Mouse (Mus musculus) liver, adult (tissue): ENCODE results near the gene Vmn1r51.
"Not testable (repeated sequence)": the region's sequence is repeated elsewhere in the genome, so short reads cannot be mapped to it uniquely, and the experiment has no call there.

Source experiments
- GATA4 ChIP-seq: IDR thresholded peaks from 2 replicates; pipeline ENCODE4 v1.6.1; 2014; ENCODE audit warnings: mild to moderate bottlenecking, low read length; ENCODE audit not compliant: insufficient replicate concordance

Vmn1r51 gene

DNA sequence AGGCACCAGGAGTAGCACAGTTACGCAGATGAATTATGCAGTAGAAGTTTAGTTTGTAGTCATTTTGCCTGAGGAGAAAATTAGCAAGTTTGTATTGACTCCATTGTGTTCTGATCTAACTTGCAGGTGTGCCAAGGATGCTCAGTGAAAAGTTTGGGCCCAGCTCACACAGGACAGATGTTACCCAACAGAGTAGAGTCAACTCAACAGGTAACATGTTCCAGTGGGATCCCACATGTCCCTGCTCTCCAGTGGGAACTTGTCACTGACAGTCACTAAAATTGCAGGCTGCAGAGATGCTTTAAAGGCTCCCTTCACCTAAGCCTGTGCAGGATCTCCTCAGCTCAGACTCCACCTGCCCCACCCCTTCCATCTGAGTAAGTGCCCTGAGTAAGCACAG is at the start of gene Vmn1r51:
Gene Vmn1r51, plus strand, starts transcription at position 301 of the 400 bp plus-strand sequence.
- TF ChIP-seq GATA4, result not testable (repeated sequence)

GRCm38 (mm10) chr6:90078406-90078805 is 44.0 kb upstream of the Vmn1r51 start, which contains the start of gene Vmn1r49:
TSS of gene Vmn1r49 (minus strand) at chr6:90078506.
- TF ChIP-seq GATA4, result no peak

- TF ChIP-seq GATA4, result no peak
These were observed 21.8 kb upstream of the Vmn1r51 start for GRCm38 (mm10) chr6:90100566-90100965.

DNA sequence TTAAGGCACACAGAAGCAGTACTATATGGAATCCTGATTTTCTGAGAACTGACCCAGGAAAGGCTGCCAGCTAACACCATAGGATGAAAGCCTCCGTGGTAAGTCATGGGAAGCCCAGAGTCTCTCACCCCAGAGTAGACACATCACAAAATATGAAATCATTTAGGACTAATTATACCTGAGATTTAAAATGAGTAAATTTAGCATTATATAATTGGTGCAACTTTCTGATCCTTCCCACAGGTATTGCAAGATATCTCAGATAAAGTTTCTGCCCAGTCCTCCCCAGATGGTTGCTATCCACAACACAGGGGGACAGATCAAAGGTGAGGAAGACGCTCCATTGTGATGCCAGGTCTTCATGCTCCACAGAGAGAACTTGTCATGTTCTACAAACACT is 21.3 kb upstream of the Vmn1r51 start, which contains the start of gene Vmn1r50:
Gene Vmn1r50, plus strand, starts transcription at position 301 of the 400 bp plus-strand sequence.
- no peak for TF ChIP-seq GATA4

GRCm38 (mm10) chr6:90160139-90160538 is 37.7 kb downstream of the Vmn1r51 start:
- no peak for TF ChIP-seq GATA4

DNA sequence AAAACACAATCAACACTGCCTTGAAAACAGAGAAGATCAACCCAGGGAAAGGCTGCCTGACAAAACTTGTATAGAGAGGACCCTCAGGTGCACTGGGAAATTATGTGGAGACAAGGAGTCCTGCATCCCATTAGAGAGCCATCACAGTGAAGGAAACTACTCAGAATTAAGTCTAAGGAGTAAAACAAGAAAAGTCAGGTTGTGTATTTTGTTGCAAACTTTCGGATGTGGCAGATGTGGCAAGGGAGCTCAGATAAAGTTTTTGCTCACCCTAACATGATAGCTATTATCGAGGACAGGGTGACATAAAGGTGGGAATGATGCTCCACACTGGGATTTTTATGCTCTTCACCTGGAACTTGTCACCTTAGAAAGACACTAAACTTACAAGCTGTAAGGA is 52.1 kb downstream of the Vmn1r51 start, which contains the start of gene Vmn1r52:
Gene Vmn1r52, plus strand, starts transcription at position 301 of the 400 bp plus-strand sequence.
- no peak for TF ChIP-seq GATA4
